In the genomic region with DNA sequence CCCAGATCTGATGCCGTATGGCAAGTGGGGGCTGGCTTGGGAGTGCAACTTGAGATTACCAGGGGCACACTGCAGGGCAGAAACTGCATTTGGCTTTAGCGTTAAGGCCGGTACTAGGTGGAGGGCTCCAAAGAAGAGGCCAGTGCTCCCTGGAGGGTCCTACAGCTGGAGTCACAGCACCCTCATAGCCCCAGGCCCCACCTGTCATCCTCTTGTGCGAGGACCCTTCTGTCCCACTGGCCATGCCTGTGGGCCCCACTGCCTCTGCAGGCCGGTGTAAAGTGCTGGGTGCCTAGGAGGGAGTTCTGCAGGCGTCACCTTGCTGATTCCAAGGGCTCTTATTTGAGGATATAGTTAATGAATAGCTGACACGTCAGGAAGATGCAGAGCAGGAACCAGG, we compare ENCODE assay signal across 16 mouse cellular contexts.
"Had no signal": no experiment of that assay in that cellular context is flagged by ENCODE, and none has a peak within 500 bp of the region (broad histone marks: within the 10 kb centered on the region; RNA-seq: fewer than 3 reads in every experiment).

No protein-coding gene starts in this region.

- H3K9me3 ChIP-seq: neural tube, embryonic 12.5 days; neural tube, embryonic 13.5 days; neural tube, embryonic 15.5 days; stomach, embryonic 15.5 days had no signal

- H3K27ac ChIP-seq: neural tube, embryonic 12.5 days; neural tube, embryonic 13.5 days; neural tube, embryonic 15.5 days; stomach, embryonic 15.5 days; stomach, postnatal 0 days had no signal

- H3K9ac ChIP-seq: neural tube, embryonic 12.5 days; neural tube, embryonic 13.5 days; neural tube, embryonic 15.5 days; stomach, embryonic 15.5 days had no signal

- H3K4me1 ChIP-seq: stomach, embryonic 15.5 days had no signal

- H3K4me2 ChIP-seq: neural tube, embryonic 12.5 days; neural tube, embryonic 13.5 days; neural tube, embryonic 15.5 days; stomach, embryonic 15.5 days had no signal

- DNase-seq: retina, postnatal 1 day; right cerebral cortex, adult 18-20 months; right cerebral cortex, postnatal 14 days; right cerebral cortex, postnatal 4 days; spleen, adult 18-20 months; thymus, adult 18-20 months; thymus, adult 2 months; thymus, postnatal 14 days; thymus, postnatal 25 days; thymus, postnatal 36 days; thymus, postnatal 4 days had no signal

- H3K4me3 ChIP-seq: neural tube, embryonic 12.5 days; neural tube, embryonic 13.5 days; neural tube, embryonic 15.5 days; stomach, embryonic 15.5 days had no signal

- H3K27me3 ChIP-seq: neural tube, embryonic 12.5 days; stomach, embryonic 15.5 days had no signal
